Mouse (Mus musculus) ES-Bruce4 (cell line): ENCODE data around the gene Dnm1.

Source experiments
- CTCF ChIP-seq: IDR thresholded peaks from one replicate; pipeline ENCODE4 v1.8.1; 2011; ENCODE audit warnings: low read depth, low read length
- EP300 ChIP-seq: IDR thresholded peaks from 2 replicates; pipeline ENCODE4 v1.6.1; 2011; ENCODE audit warnings: low read depth, low read length; ENCODE audit not compliant: insufficient read depth

GRCm38 (mm10) chr2:32282727-32283126 is 70.4 kb downstream of the Dnm1 start:
- TF ChIP-seq CTCF (peak; percentile 82), EP300 (no peak)
